Mouse (Mus musculus) urinary bladder, postnatal 0 days (tissue): ENCODE measurements around the gene Xlr4a. TPM values are rescaled to one million over a fixed set of nuclear protein-coding genes. Genes with fewer than 3 reads are reported as not detected.

Experiments
- polyA plus RNA-seq: library from polyadenylated mRNA; unstranded; fragments of >200 nt; fragmentation: Nextera tagmentation; extraction: Ambion mirVana; gene quantifications from 2 replicates; pipeline ENCODE4 v1.2.1, GENCODE M21; 2015

Gene Xlr4a
- 2.6 TPM in 1 of 2 replicates, not detected in the other for polyA plus RNA-seq

DNA sequence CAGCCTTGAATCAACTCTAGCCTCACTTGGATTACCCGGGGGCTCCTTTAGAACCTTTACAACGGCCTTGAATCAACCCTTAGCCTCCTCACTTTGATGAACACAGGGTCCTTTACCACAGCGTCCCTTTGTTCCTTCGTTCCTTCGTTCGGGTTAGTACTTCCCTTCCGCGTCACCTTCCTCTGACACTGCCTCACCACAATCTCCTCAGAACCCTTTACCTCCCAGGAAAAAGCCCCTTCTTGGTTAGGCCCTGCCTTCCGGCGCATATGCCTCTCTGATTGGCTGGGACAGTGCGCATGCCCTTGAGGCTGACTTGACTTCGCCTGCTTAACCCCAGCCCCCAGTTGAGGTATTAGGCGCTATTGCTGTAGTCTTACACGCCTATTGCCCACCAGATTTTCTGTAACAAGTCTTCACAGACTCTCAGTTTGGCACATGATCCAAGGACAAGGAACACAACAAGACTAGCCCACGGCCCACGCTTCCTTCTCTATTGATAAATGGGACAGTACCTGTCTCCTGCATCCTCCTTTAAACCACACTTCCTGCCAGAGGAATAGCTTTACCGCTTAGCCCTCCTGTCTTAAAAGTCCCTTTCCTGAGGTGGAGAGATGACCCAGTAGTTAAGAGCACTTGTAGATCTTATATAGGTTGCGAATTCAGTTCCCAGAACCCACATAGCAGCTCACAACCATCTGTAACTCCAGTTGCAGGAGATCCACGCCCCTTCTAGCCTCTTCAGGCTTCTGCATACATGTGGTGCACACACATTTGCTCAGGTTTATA is at the start of gene Xlr4a:
Gene Xlr4a (minus strand): TSS at position 212 of the 789 bp plus-strand sequence.

DNA sequence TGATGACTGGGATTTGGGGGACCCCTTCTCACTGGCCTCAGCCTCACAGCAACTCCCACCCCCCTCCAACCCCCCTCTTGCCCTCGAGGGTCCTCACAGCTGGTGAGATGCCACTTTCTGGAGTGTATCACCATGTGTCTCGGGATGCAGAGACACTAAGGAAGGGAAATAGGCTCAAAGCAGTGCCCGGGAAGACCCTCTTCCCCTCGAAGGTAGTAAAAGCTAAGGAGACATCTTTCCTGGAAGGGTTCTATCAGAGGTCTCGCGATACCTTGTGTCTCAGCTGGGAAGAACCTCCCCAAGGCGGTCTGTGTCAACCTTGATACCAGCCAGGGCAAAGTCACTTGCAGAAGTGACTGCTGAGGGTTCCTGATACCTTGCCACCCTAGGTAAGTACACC is 34.5 kb upstream of the Xlr4a start, which contains the start of gene Gm14685:
Gene Gm14685 (plus strand): TSS at position 301 of the 400 bp plus-strand sequence.

DNA sequence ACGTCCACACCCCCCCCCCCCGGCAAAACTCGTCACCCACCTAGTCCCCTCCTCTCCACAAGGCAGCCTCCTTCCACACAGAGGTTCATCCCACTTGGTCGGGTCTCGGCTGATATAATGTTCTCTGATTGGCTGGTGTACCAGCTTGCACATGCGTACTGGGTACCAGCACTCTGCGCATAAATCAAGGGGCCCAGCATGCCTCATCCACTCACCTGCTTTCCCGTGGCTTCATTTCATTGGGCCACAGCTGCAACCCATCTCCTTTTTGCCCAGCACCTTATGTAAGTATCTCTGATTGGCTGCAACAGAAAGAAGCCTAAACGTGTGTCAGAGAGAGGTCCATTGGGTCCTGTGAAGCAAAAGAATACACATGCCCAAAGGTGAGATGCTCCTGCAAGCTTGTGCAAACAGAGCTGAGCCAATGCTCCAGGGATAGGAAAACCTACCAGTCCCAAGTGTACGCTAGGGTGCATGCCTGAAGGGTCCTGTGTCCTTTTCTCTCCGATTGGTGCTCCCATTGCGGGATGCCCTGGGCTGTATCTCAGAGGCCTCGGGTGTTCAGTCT is 14.7 kb upstream of the Xlr4a start, which contains the start of gene Xlr3a:
Gene Xlr3a (minus strand): TSS at position 155 of the 568 bp plus-strand sequence.

DNA sequence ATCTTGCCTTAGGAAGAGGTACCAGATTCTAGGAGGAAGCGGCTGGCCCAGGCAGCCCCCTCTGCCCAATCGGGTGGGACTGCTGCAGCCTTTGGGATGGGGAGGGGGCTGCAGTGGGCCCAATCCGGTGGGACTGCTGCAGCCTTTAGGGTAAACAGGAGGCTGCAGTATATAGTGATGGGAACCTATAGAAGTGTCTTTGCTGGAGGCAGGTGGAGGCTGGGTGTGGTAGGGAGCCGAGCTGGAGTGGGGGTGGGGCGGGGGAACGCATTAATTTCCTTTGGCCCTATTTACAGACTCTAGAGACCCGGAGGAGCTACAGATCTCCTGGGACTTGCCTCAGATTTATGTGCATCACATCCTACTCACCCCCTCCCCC is 17.9 kb downstream of the Xlr4a start, which contains the start of gene Pnma3:
Gene Pnma3 (plus strand): TSS at position 373 of the 379 bp plus-strand sequence.

DNA sequence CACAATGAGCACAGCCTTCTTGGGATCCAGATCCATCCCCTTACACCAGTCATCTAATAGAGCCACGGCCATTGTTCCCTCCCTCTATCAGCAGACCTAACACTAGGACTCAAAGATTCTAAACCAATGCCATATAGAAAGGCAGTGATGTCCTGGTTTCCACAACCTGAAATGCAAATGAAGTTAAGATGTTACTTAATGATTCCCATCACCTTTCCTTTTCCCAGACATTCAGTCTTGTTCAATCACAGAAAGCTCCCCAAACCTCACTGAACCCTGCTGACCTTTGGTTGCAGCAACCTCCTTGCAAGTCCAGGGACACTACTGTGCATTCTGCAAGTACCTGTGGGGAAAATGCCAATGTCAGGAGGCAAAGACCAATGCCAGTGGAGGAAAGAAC is 45.3 kb downstream of the Xlr4a start, which contains the start of gene Pnma5:
Gene Pnma5 (minus strand): TSS at position 101 of the 400 bp plus-strand sequence.

Other genes starting within 250 kb of the Xlr4a start
- gene Cetn2, start 164.1 kb downstream of the Xlr4a start, polyA plus RNA-seq = 42.3 and 61.5 TPM in 2 replicates
- gene Nsdhl, start 163.9 kb downstream of the Xlr4a start, polyA plus RNA-seq = 22.7 and 44.4 TPM in 2 replicates
- 10.3 and 14.2 TPM in 2 replicates for gene Zfp185, start 95.1 kb downstream of the Xlr4a start, polyA plus RNA-seq
- gene Pnma5, start 45.4 kb downstream of the Xlr4a start, polyA plus RNA-seq = 0.08 TPM in 1 of 2 replicates, not detected in the other
- gene Pnma3, start 17.7 kb downstream of the Xlr4a start, polyA plus RNA-seq = not detected in 2 replicates
- gene Xlr3a, start 14.6 kb upstream of the Xlr4a start, polyA plus RNA-seq = 0.58 and 3.1 TPM in 2 replicates
- 0.14 and 0.23 TPM in 2 replicates for gene Gm14685, start 34.6 kb upstream of the Xlr4a start, polyA plus RNA-seq
- gene Xlr5b, start 66.3 kb upstream of the Xlr4a start, polyA plus RNA-seq = not detected in 2 replicates
- not detected in 2 replicates for gene DXBay18, start 67.0 kb upstream of the Xlr4a start, polyA plus RNA-seq
- not detected in 2 replicates for gene Spin2d, start 94.5 kb upstream of the Xlr4a start, polyA plus RNA-seq
- gene Xlr3b, start 109.7 kb upstream of the Xlr4a start, polyA plus RNA-seq = 0.79 and 15.1 TPM in 2 replicates
- 0.17 and 3.3 TPM in 2 replicates for gene Xlr4b, start 131.9 kb upstream of the Xlr4a start, polyA plus RNA-seq
- gene F8a, start 145.8 kb upstream of the Xlr4a start, polyA plus RNA-seq = 21.2 and 24.6 TPM in 2 replicates
- gene Xlr4c, start 160.7 kb upstream of the Xlr4a start, polyA plus RNA-seq = 0.25 TPM in 1 of 2 replicates, not detected in the other
- gene Xlr3c, start 182.9 kb upstream of the Xlr4a start, polyA plus RNA-seq = not detected in 2 replicates
- 0.10 TPM in 1 of 2 replicates, not detected in the other for gene Xlr5a, start 210.5 kb upstream of the Xlr4a start, polyA plus RNA-seq
- gene Xlr5c, start 210.5 kb upstream of the Xlr4a start, polyA plus RNA-seq = not detected in 2 replicates